Mouse (Mus musculus): ENCODE measurements around the gene Pld3.

Pld3 gene

GRCm38 (mm10) chr7:27483860-27484259 lies 69.2 kb downstream of the Pld3 start:
- DNase-seq = no peak

Data from cerebellum, adult 18-20 months (tissue).